Mouse (Mus musculus): Measurements from ENCODE around the gene Atp2b4.

DNA sequence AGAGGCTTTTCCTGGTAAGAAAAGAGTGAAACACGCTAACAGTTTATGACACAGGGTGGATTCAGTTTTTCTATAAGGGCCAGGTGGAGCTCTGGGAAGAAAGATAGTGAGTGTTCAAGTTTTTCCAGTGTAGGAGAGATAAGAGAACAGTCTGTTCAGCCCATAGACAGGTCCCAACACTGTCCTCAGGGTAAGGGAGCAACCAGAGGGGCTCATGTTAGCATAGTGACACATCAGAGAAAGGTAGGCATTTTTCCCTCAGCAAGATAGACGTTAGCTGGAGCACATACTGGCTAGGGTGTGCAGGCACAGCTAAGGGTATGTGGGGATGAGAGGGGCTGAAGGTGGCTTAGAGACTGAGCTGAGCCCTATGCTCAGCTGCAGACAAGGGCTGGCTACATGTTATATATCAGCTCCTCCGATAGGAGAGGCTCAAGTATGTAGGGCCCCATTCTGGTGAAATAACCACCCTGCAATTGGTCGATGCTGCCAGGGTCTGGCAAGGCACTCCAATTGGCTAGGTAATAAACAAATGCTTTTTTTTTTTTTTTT is 46.4 kb downstream of the Atp2b4 start:
- TF ChIP-seq POLR2A (IDR thresholded peaks at IDR 0.05; ENCODE audit: control insufficient read depth, low read depth, low read length) (no peak), CTCF (IDR thresholded peaks at IDR 0.05; ENCODE audit: control insufficient read depth, insufficient read depth, insufficient replicate concordance, low read depth, low read length) (no peak)
